Mouse (Mus musculus) liver, embryonic 14.5 days (tissue): ENCODE measurements around the gene Tex2. TPM values are rescaled to one million over a fixed set of nuclear protein-coding genes. Genes with fewer than 3 reads are reported as not detected.

Source experiments
- ATAC-seq: fragments of 200-750 bp; cut with Nextera tagmentation; 2 replicates; pipeline ENCODE4 v1.8.0; 2017; ENCODE audit warnings: moderate number of reproducible peaks, mild to moderate bottlenecking, moderate library complexity; ENCODE audit not compliant: insufficient read depth
- DNase-seq, 3 experiments: peaks; one replicate each; pipeline ENCODE4 v3.0.0-alpha.2; 2012 to 2013; ENCODE audit warnings: low read depth in 3 of 3, low spot score in 3 of 3
- H3K27ac ChIP-seq: fragments of 300-500 bp; sonication (generic); 2 replicates; pipeline ENCODE4 v1.5.1; 2014; ENCODE audit warnings: moderate library complexity, mild to moderate bottlenecking, control low read depth, inconsistent platforms
- H3K27me3 ChIP-seq: fragments of 300-500 bp; sonication (generic); 2 replicates; pipeline ENCODE4 v1.6.1; 2014; ENCODE audit warnings: mild to moderate bottlenecking, low read length, moderate library complexity; ENCODE audit not compliant: control insufficient read depth, insufficient read depth
- H3K36me3 ChIP-seq: fragments of 300-500 bp; sonication (generic); replicated peaks from 2 replicates; pipeline ENCODE4 v1.6.1; 2014; ENCODE audit warnings: low read depth; ENCODE audit not compliant: control insufficient read depth, insufficient read depth
- H3K4me1 ChIP-seq, 2 experiments: fragments of 200-500 bp in 1 of 2; fragments of 300-500 bp in 1 of 2; sonication (generic) in 1 of 2; replicated peaks; 2 replicates each; pipeline ENCODE4 v1.6.1; 2012 to 2014; ENCODE audit warnings: antibody characterized with exemption in 1 of 2, inconsistent platforms in 1 of 2, low read length in 1 of 2; ENCODE audit not compliant: control insufficient read depth in 2 of 2, insufficient read depth in 2 of 2
- H3K4me2 ChIP-seq: fragments of 300-500 bp; sonication (generic); 2 replicates; pipeline ENCODE4 v1.6.1; 2014; ENCODE audit warnings: low read depth, mild to moderate bottlenecking, control low read depth, moderate library complexity
- H3K4me3 ChIP-seq, 2 experiments: fragments of 200-500 bp in 1 of 2; fragments of 300-500 bp in 1 of 2; sonication (generic) in 1 of 2; 2 replicates each; pipeline ENCODE4 v1.5.1; 2012 to 2014; ENCODE audit warnings: low read depth in 2 of 2, low read length in 2 of 2, mild to moderate bottlenecking in 2 of 2, control low read depth in 1 of 2, inconsistent platforms in 1 of 2, moderate library complexity in 1 of 2; ENCODE audit not compliant: insufficient read depth in 1 of 2
- H3K9ac ChIP-seq: fragments of 300-500 bp; sonication (generic); replicated peaks from 2 replicates; pipeline ENCODE4 v1.6.1; 2014; ENCODE audit warnings: mild to moderate bottlenecking, control low read depth, moderate library complexity
- H3K9me3 ChIP-seq: fragments of 300-500 bp; sonication (generic); 2 replicates; pipeline ENCODE4 v1.6.1; 2016; ENCODE audit warnings: low read length, mixed read lengths; ENCODE audit not compliant: control insufficient read depth
- CTCF ChIP-seq: IDR thresholded peaks from 2 replicates; pipeline ENCODE4 v1.5.1; 2016; ENCODE audit warnings: antibody characterized with exemption, low read depth, control low read depth
- EP300 ChIP-seq: IDR thresholded peaks from 2 replicates; pipeline ENCODE4 v1.6.1; 2016; ENCODE audit warnings: antibody characterized with exemption, low read depth
- WGBS: fragments of 180-500 bp; shearing (Covaris S2); extraction: QIAGEN DNeasy Blood & Tissue Kit; methylation state at CpG from one replicate; pipeline ENCODE4 v1.1.7; 2014; ENCODE audit not compliant: insufficient replicate concordance; 5-methylcytosine and 5-hydroxymethylcytosine counted together
- polyA plus RNA-seq, 2 experiments: library from polyadenylated mRNA; depleted of rRNA in 1 of 2; stranded (reverse) in 1 of 2; unstranded in 1 of 2; fragments of >200 nt; fragmentation: Nextera tagmentation in 1 of 2; extraction: Ambion mirVana in 1 of 2; gene quantifications; 2 replicates each; pipeline versions ENCODE4 v1.2.1 to v1.2.3; 2012 to 2014

Gene Tex2
- polyA plus RNA-seq, 2 experiments: 5.9 to 7.9 TPM

- Histone ChIP-seq H3K4me1 (peaks cover 0 to 28% of the 10 kb centered on the region in 2 experiments; a peak in 2 of 4 replicates), H3K27ac (no peak overlapping the region), H3K4me2 (no peak overlapping the region), H3K9me3 (no peaks in the 10 kb centered on the region), H3K4me3 (no peak overlapping the region), H3K27me3 (no peaks in the 10 kb centered on the region), H3K36me3 (no peaks in the 10 kb centered on the region), H3K9ac (no peak overlapping the region)
- DNase-seq: no peak
- TF ChIP-seq EP300 (no peak), CTCF (no peak)
- 43% methylated on average over 9 of the region's 9 CpGs for WGBS
- no peak for ATAC-seq
These were observed 39.6 kb downstream of the Tex2 start for GRCm38 (mm10) chr11:106573476-106574240.

DNA sequence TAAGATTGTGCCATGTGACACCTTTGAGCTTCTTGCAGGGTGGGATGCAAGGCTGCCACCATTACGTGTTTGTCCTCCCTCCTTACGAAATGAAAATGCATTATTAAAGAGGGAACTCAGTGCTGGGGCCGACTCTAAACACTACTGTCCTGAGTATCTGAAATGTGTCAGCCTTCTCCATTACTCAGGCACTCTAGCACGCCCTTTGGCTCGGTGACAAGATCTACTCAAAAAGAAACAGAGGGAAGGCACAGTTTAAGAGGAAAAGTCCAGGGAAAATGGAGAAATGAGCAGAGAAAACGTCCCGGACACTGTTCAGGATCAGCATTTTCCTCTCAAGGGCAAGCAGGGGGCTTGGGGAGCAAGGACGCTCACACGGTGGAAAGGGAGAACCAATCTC lies 40.3 kb downstream of the Tex2 start:
- H3K27ac ChIP-seq: no peak overlapping the region
- peaks cover 0 to 28% of the 10 kb centered on the region in 2 experiments; a peak in 2 of 4 replicates for H3K4me1 ChIP-seq
- 71% methylated on average over 9 of the region's 9 CpGs for WGBS
- no peak for ATAC-seq
- H3K4me2 ChIP-seq: no peak overlapping the region
- H3K4me3 ChIP-seq: no peak overlapping the region
- no peak overlapping the region for H3K9ac ChIP-seq
- DNase-seq: no peak
- H3K9me3 ChIP-seq: no peaks in the 10 kb centered on the region
- H3K36me3 ChIP-seq: no peaks in the 10 kb centered on the region; the same call in 1 of the 2 replicates
- TF ChIP-seq CTCF (no peak), EP300 (no peak)
- no peaks in the 10 kb centered on the region for H3K27me3 ChIP-seq

DNA sequence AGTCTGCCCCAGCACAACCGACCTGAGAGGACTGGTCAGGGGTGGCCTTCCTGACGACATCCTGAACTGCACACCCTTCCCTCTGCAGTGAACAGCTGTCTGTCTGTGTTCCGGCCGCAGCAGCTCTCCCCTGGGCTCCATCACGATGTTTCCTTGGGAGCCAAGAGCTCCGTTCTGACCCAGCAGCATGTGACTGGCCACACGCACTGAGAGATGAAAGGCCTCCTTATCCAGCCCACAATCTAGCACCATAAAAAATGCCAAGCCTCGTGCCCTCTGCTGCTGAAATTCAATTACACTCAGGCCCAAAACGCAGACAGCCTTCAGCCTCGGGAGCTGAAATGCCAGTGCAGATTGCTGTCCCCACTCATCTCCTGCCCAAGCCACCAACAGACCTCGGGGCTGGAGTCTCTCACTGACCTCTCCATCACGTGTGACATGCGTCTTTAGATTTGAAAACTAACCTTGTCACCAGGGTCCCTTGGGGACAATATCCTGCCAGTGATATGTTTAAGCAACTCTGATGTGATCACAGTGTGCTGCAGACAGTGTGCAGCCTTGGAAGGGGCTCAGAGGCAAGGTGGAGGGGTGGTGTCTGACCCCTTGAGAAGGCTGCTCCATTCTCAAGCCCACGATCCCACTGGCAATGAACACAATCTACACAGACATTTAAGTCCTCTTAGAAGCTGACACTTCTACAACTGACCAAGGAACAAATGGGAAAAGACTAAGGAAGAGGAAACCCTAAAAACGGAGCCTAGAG lies 41.0 kb downstream of the Tex2 start:
- H3K4me2 ChIP-seq: no peak overlapping the region
- no peak for TF ChIP-seq EP300
- TF ChIP-seq CTCF: no peak
- no peak overlapping the region for H3K27ac ChIP-seq
- no peaks in the 10 kb centered on the region for H3K9me3 ChIP-seq
- H3K27me3 ChIP-seq: no peaks in the 10 kb centered on the region
- DNase-seq (no peak), ATAC-seq (no peak)
- H3K36me3 ChIP-seq: no peaks in the 10 kb centered on the region; the same call in 1 of the 2 replicates
- H3K9ac ChIP-seq: no peak overlapping the region
- no peak overlapping the region for H3K4me3 ChIP-seq
- 53% methylated on average over 15 of the region's 15 CpGs for WGBS
- H3K4me1 ChIP-seq: peaks cover 0 to 28% of the 10 kb centered on the region in 2 experiments; a peak in 2 of 4 replicates

DNA sequence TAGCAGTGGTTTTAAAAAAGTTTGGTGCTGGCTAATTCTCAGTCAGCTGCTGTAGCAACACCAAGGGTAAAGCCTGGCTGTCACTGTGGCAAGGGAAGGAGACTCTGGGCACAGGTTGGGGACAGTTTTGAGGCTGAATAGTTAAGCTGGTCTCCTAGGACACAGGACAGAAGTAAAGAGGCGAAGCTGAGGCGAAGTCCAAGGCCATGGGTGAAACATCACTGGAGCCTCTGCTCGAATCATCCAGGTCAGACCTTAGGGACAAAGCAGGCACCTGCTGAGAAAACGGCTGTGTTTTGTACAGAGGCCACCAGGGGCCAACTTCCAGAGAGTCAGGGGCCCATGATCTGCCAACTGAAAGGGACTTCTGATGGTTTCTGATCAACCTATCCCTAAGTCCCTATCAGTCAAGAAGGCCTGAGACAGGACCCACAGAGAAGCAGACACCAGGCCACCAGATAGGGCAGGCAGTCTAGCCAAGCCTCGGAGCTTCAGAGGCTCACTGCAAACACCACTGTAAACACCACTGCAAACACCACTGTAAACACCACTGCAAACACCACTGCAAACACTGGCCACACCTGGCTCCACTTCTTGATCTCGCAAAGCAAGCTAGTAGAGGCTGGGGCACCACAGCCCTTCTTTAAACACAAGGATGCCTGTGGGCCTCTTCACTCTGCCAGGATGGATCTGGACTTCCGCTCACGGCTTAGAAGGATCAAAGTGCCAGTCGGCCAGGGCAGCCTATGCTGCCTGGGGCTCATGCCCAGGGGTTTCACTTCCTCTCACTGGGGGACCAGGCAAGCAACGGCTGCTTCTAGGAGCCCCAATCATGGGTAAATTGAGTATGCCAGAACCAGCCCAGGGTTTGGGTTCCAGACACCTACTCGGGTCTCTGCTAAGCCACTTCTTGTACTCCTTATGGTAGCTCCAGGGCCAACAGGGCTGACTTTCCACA lies 41.9 kb downstream of the Tex2 start:
- peaks cover 5% of the 10 kb centered on the region for H3K36me3 ChIP-seq
- peaks cover 0 to 26% of the 10 kb centered on the region in 2 experiments; a peak in 2 of 4 replicates for H3K4me1 ChIP-seq
- no peaks in the 10 kb centered on the region for H3K27me3 ChIP-seq
- peak; percentile 17; the same call in 1 of the 2 replicates for ATAC-seq
- 59% methylated on average over 11 of the region's 11 CpGs for whole genome bisulfite sequencing
- H3K9me3 ChIP-seq: no peaks in the 10 kb centered on the region
- H3K4me2 ChIP-seq: no peak overlapping the region
- TF ChIP-seq CTCF: no peak
- TF ChIP-seq EP300: no peak
- no peak for DNase-seq
- H3K27ac ChIP-seq: no peak overlapping the region
- no peak overlapping the region for H3K9ac ChIP-seq
- H3K4me3 ChIP-seq: no peak overlapping the region
